Mouse (Mus musculus) G1E (cell line): ENCODE measurements around the gene Akna.
"Not testable (repeated sequence)": the region's sequence is repeated elsewhere in the genome, so short reads cannot be mapped to it uniquely, and the experiment has no call there.

Experiments used
- CTCF ChIP-seq: IDR thresholded peaks from 2 replicates; pipeline ENCODE4 v1.5.1; 2012; ENCODE audit warnings: low read depth, low read length, inconsistent platforms, mixed read lengths
- GATA1 ChIP-seq: IDR thresholded peaks from 2 replicates; pipeline ENCODE4 v1.6.1; 2012; ENCODE audit warnings: borderline replicate concordance, low read length, inconsistent platforms, mixed read lengths
- GATA2 ChIP-seq: IDR thresholded peaks from 2 replicates; pipeline ENCODE4 v1.6.1; 2012; ENCODE audit warnings: low read depth, low read length, inconsistent platforms, borderline replicate concordance

DNA sequence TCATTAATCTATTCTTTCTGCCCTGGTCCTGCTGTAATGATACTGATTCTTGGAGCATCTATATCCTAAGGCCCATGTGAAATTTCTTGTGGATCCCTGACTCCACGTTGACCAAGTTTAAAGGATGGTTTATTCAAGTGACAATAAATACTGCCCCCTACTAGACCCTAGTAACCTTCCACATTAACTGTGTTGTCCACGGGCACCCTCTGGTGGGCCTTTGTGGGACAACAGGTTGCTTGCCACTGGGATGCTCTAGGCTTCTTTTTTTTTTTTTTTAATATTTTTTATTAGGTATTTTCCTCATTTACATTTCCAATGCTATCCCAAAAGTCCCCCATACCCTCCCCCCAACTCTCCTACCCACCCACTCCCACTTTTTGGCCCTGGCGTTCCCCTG lies 83.6 kb downstream of the Akna start:
- TF ChIP-seq GATA2, CTCF, GATA1: not testable (repeated sequence)
